Mouse (Mus musculus) heart, adult 9 months (tissue): ENCODE data around the gene Foxp1.

Experiments used
- DNase-seq, 2 experiments: peaks; one replicate each; pipeline ENCODE4 v3.0.0; 2022; ENCODE audit warnings: low spot score in 2 of 2

Foxp1 gene

GRCm38 (mm10) chr6:98994104-98994787 lies 528.3 kb downstream of the Foxp1 start:
- DNase-seq, result peak; percentile 32 to 43

GRCm38 (mm10) chr6:98993231-98993630 lies 529.3 kb downstream of the Foxp1 start:
- peak in 1 of 2 experiments; percentile 26 for DNase-seq

GRCm38 (mm10) chr6:98992772-98993147 lies 529.8 kb downstream of the Foxp1 start:
- no peak for DNase-seq

GRCm38 (mm10) chr6:98991900-98992771 lies 530.4 kb downstream of the Foxp1 start:
- no peak for DNase-seq

- DNase-seq, result no peak
Observed at GRCm38 (mm10) chr6:98987533-98988169, 534.9 kb downstream of the Foxp1 start.

GRCm38 (mm10) chr6:98985452-98985851 lies 537.1 kb downstream of the Foxp1 start:
- no peak for DNase-seq

- DNase-seq, result no peak
Observed at GRCm38 (mm10) chr6:98984626-98985025, 537.9 kb downstream of the Foxp1 start.

GRCm38 (mm10) chr6:98984026-98984425 lies 538.5 kb downstream of the Foxp1 start:
- DNase-seq, result no peak

- DNase-seq, result no peak
Observed at GRCm38 (mm10) chr6:98983311-98983838, 539.1 kb downstream of the Foxp1 start.

GRCm38 (mm10) chr6:98981265-98981664 lies 541.3 kb downstream of the Foxp1 start:
- no peak for DNase-seq

GRCm38 (mm10) chr6:98980432-98980831 lies 542.1 kb downstream of the Foxp1 start:
- no peak for DNase-seq

GRCm38 (mm10) chr6:98980001-98980400 lies 542.5 kb downstream of the Foxp1 start:
- no peak for DNase-seq

- peak in 1 of 2 experiments; percentile 31 for DNase-seq
Observed at GRCm38 (mm10) chr6:98977806-98978205, 544.7 kb downstream of the Foxp1 start.

- DNase-seq, result no peak
Observed at GRCm38 (mm10) chr6:98975918-98976317, 546.6 kb downstream of the Foxp1 start.

- DNase-seq, result no peak
Observed at GRCm38 (mm10) chr6:98973433-98973832, 549.1 kb downstream of the Foxp1 start.

GRCm38 (mm10) chr6:98972404-98972803 lies 550.1 kb downstream of the Foxp1 start:
- no peak for DNase-seq

- DNase-seq, result peak in 1 of 2 experiments; percentile 27
Observed at GRCm38 (mm10) chr6:98959333-98959732, 563.2 kb downstream of the Foxp1 start.

GRCm38 (mm10) chr6:98956522-98957169 lies 565.9 kb downstream of the Foxp1 start:
- DNase-seq, result no peak

GRCm38 (mm10) chr6:98955706-98956105 lies 566.8 kb downstream of the Foxp1 start:
- no peak for DNase-seq

GRCm38 (mm10) chr6:98954439-98954838 lies 568.1 kb downstream of the Foxp1 start:
- DNase-seq, result no peak

GRCm38 (mm10) chr6:98949703-98950191 lies 572.8 kb downstream of the Foxp1 start:
- DNase-seq, result no peak
